Mouse (Mus musculus) 416B (cell line): ENCODE measurements around the gene Mesp2.

Experiments used
- DNase-seq: peaks from one replicate; pipeline ENCODE4 v3.0.0; 2011; ENCODE audit warnings: low read depth

Mesp2 gene

GRCm38 (mm10) chr7:79861794-79862193 is 51.3 kb downstream of the Mesp2 start:
- DNase-seq: no peak
